ENCODE assay signal across 19 mouse cellular contexts in genomic region chr14:32787691-32788090, GRCm38 (mm10). TPM values are rescaled to one million over a fixed set of nuclear protein-coding genes. Genes with fewer than 3 reads are reported as not detected.
"Had no signal": no experiment of that assay in that cellular context is flagged by ENCODE, and none has a peak within 500 bp of the region (broad histone marks: within the 10 kb centered on the region; RNA-seq: fewer than 3 reads in every experiment).

No protein-coding gene starts in this region.

- H3K4me1 ChIP-seq: limb, embryonic 15.5 days; liver, embryonic 13.5 days; midbrain, embryonic 12.5 days; neural tube, embryonic 13.5 days had no signal

- H3K4me2 ChIP-seq: limb, embryonic 15.5 days; liver, embryonic 13.5 days; midbrain, embryonic 12.5 days; neural tube, embryonic 13.5 days had no signal

- DNase-seq: kidney, adult 8-10 months; kidney, postnatal 36 days; layer of hippocampus, adult 9-11 months; layer of hippocampus, postnatal 36 days; liver, embryonic 13.5 days; lung, adult 18-20 months; thymus, adult 18-20 months; thymus, postnatal 25 days had no signal

- H3K4me3 ChIP-seq: limb, embryonic 15.5 days; liver, embryonic 13.5 days; midbrain, embryonic 12.5 days; neural tube, embryonic 13.5 days had no signal

- H3K36me3 ChIP-seq: limb, embryonic 15.5 days; liver, embryonic 13.5 days; midbrain, embryonic 12.5 days; neural tube, embryonic 13.5 days had no signal

- H3K9ac ChIP-seq: limb, embryonic 15.5 days; liver, embryonic 13.5 days; midbrain, embryonic 12.5 days; neural tube, embryonic 13.5 days had no signal

- H3K9me3 ChIP-seq: limb, embryonic 15.5 days; liver, embryonic 13.5 days; midbrain, embryonic 12.5 days; neural tube, embryonic 13.5 days had no signal

- ATAC-seq: intestine, embryonic 16.5 days; midbrain, embryonic 16.5 days had no signal

- H3K27me3 ChIP-seq: limb, embryonic 15.5 days; liver, embryonic 13.5 days; midbrain, embryonic 12.5 days; neural tube, embryonic 13.5 days had no signal

- H3K27ac ChIP-seq: limb, embryonic 15.5 days; liver, embryonic 13.5 days; midbrain, embryonic 12.5 days; neural tube, embryonic 13.5 days had no signal

RNA-seq across cellular contexts. Expression of gene Fam170b, which starts 46.1 kb away (rescaled TPM):
- total RNA-seq: layer of hippocampus, adult 18-20 months; layer of hippocampus, postnatal 36 days; left cerebral cortex, adult 8-10 months; left cerebral cortex, postnatal 25 days; megakaryocyte progenitor cell, adult 5-6 weeks had no signal
- polyA plus RNA-seq: limb, embryonic 11.5 days; limb, embryonic 15.5 days; liver, embryonic 13.5 days; midbrain, embryonic 12.5 days; urinary bladder, adult 2 months had no signal
